8 mouse cellular contexts compared by ENCODE assay signal in genomic region chr13:36735901-36736618, GRCm38 (mm10). TPM values are rescaled to one million over a fixed set of nuclear protein-coding genes. Genes with fewer than 3 reads are reported as not detected.
DNase-seq lines count a peak whose midpoint lies in the region; ATAC-seq and TF ChIP-seq lines count a peak whose summit lies in the region.

No protein-coding gene starts in this region.

- TF ChIP-seq CTCF in kidney, postnatal 0 days (IDR thresholded peaks at IDR 0.05; ENCODE audit: low read depth), result no peak
- TF ChIP-seq CTCF in heart, postnatal 0 days (IDR thresholded peaks at IDR 0.05; ENCODE audit: low read depth), result no peak

- DNase-seq in kidney, postnatal 0 days (ENCODE audit: low spot score), result peak; percentile 49
- DNase-seq in kidney, adult 18-20 months, result no peak
- peak; percentile 91 for DNase-seq in ZHBTc4 (ENCODE audit: low read depth, low spot score)
- DNase-seq in embryonic facial prominence, embryonic 10.5 days (ENCODE audit: low spot score), result peak; percentile 95
- DNase-seq in heart, postnatal 0 days (ENCODE audit: low spot score), result no peak
- DNase-seq in limb, embryonic 11.5 days (ENCODE audit: low spot score), result peak; percentile 95
- DNase-seq in neural tube, embryonic 10.5 days (ENCODE audit: extremely low spot score, low spot score), result peak; percentile 88
- peak; percentile 66 for DNase-seq in thymus, postnatal 14 days

- H3K9ac ChIP-seq in kidney, postnatal 0 days (ENCODE audit: low read depth, low read length), result no peak overlapping the region
- H3K9ac ChIP-seq in heart, postnatal 0 days (replicated peaks; ENCODE audit: low read depth, low read length), result no peak overlapping the region
- peak overlapping the region; percentile 57 for H3K9ac ChIP-seq in limb, embryonic 11.5 days (ENCODE audit: low read length)

- H3K27ac ChIP-seq in kidney, postnatal 0 days, result no peak overlapping the region
- peak overlapping the region; percentile 67 for H3K27ac ChIP-seq in embryonic facial prominence, embryonic 10.5 days (replicated peaks)
- no peak overlapping the region for H3K27ac ChIP-seq in heart, postnatal 0 days (ENCODE audit: low read depth)
- H3K27ac ChIP-seq in limb, embryonic 11.5 days (replicated peaks; ENCODE audit: low read depth, low read length), result peak overlapping the region; percentile 80

- H3K4me1 ChIP-seq in kidney, postnatal 0 days (replicated peaks; ENCODE audit: insufficient read depth, low read length), result peaks cover 11% of the 10 kb centered on the region; the same call in 1 of the 2 replicates
- H3K4me1 ChIP-seq in embryonic facial prominence, embryonic 10.5 days, result peaks cover 43% of the 10 kb centered on the region
- peaks cover 16% of the 10 kb centered on the region; the same call in 1 of the 2 replicates for H3K4me1 ChIP-seq in heart, postnatal 0 days (ENCODE audit: control insufficient read depth, insufficient read depth)
- H3K4me1 ChIP-seq in limb, embryonic 11.5 days (ENCODE audit: control insufficient read depth, insufficient read depth, low read length), result peaks cover 14% of the 10 kb centered on the region; the same call in 1 of the 2 replicates

- peak; percentile 80 for ATAC-seq in kidney, postnatal 0 days (replicated peaks; ENCODE audit: low FRiP score, low read depth)
- peak; percentile 78 for ATAC-seq in heart, postnatal 0 days (ENCODE audit: insufficient read depth, low read depth)
- ATAC-seq in limb, embryonic 11.5 days (ENCODE audit: insufficient number of reproducible peaks, low FRiP score, low TSS enrichment, low read depth), result peak; percentile 93

- H3K27me3 ChIP-seq in kidney, postnatal 0 days (ENCODE audit: insufficient read depth, low read length), result peaks cover 51% of the 10 kb centered on the region
- peaks cover 66% of the 10 kb centered on the region for H3K27me3 ChIP-seq in embryonic facial prominence, embryonic 10.5 days (replicated peaks; ENCODE audit: low read depth, poor library complexity, severe bottlenecking)
- peaks cover 64% of the 10 kb centered on the region for H3K27me3 ChIP-seq in heart, postnatal 0 days (ENCODE audit: control insufficient read depth, insufficient read depth, low read length)
- H3K27me3 ChIP-seq in limb, embryonic 11.5 days (ENCODE audit: control insufficient read depth, insufficient read depth, low read length), result peaks cover 18% of the 10 kb centered on the region

- TF ChIP-seq EP300 in heart, postnatal 0 days (IDR thresholded peaks at IDR 0.05; ENCODE audit: low read depth), result no peak

- peak overlapping the region; percentile 28 for H3K4me3 ChIP-seq in kidney, postnatal 0 days (replicated peaks; ENCODE audit: low read depth, low read length)
- H3K4me3 ChIP-seq in embryonic facial prominence, embryonic 10.5 days, result peak overlapping the region; percentile 62
- peak overlapping the region; percentile 51 for H3K4me3 ChIP-seq in heart, postnatal 0 days (ENCODE audit: low read depth, low read length)
- H3K4me3 ChIP-seq in limb, embryonic 11.5 days (ENCODE audit: low read depth, low read length), result peak overlapping the region; percentile 39

- H3K36me3 ChIP-seq in kidney, postnatal 0 days (ENCODE audit: insufficient read depth, low read length), result no peaks in the 10 kb centered on the region
- H3K36me3 ChIP-seq in embryonic facial prominence, embryonic 10.5 days (replicated peaks), result no peaks in the 10 kb centered on the region
- H3K36me3 ChIP-seq in heart, postnatal 0 days (replicated peaks; ENCODE audit: control insufficient read depth, insufficient read depth, low read length), result no peaks in the 10 kb centered on the region
- H3K36me3 ChIP-seq in limb, embryonic 11.5 days (ENCODE audit: control insufficient read depth, insufficient read depth, low read length), result no peaks in the 10 kb centered on the region

- under 1% methylated on average over 38 of the region's 39 CpGs for WGBS in kidney, postnatal 0 days
- WGBS in embryonic facial prominence, embryonic 10.5 days, result under 1% methylated on average over 39 of the region's 39 CpGs
- WGBS in heart, postnatal 0 days, result 1% methylated on average over 33 of the region's 39 CpGs
- under 1% methylated on average over 37 of the region's 39 CpGs for WGBS in limb, embryonic 11.5 days

- peak overlapping the region; percentile 54 for H3K4me2 ChIP-seq in kidney, postnatal 0 days (ENCODE audit: low read length)
- H3K4me2 ChIP-seq in heart, postnatal 0 days (ENCODE audit: low read depth, low read length), result peak overlapping the region; percentile 85
- H3K4me2 ChIP-seq in limb, embryonic 11.5 days (ENCODE audit: low read depth, severe bottlenecking), result peak overlapping the region; percentile 84

- H3K9me3 ChIP-seq in kidney, postnatal 0 days (replicated peaks; ENCODE audit: low read length), result no peaks in the 10 kb centered on the region
- H3K9me3 ChIP-seq in embryonic facial prominence, embryonic 10.5 days, result no peaks in the 10 kb centered on the region
- H3K9me3 ChIP-seq in heart, postnatal 0 days (replicated peaks; ENCODE audit: control insufficient read depth, low read length), result 0 out of 2 replicates have a peak, but pooled peaks cover 4% of the 10 kb centered on the region
- no peaks in the 10 kb centered on the region for H3K9me3 ChIP-seq in limb, embryonic 11.5 days (ENCODE audit: control insufficient read depth, low read length)

RNA-seq across cellular contexts. Expression of gene Nrn1, which starts 1.1 kb away (rescaled TPM):
- polyA plus RNA-seq in kidney, postnatal 0 days (2015; fragmentation: Nextera tagmentation; extraction: Ambion mirVana), result 0.16 TPM in 1 of 2 replicates, not detected in the other
- 2.9 and 3.4 TPM in 2 replicates for polyA plus RNA-seq in embryonic facial prominence, embryonic 10.5 days (2016; fragmentation: Nextera tagmentation; extraction: Ambion mirVana)
- 6.4 and 10.6 TPM in 2 replicates for total RNA-seq in heart, postnatal 0 days (2014; rRNA removed; ENCODE audit: low replicate concordance)
- polyA plus RNA-seq in heart, postnatal 0 days (2015; fragmentation: Nextera tagmentation; extraction: Ambion mirVana), result 2.4 and 2.8 TPM in 2 replicates
- polyA plus RNA-seq in limb, embryonic 11.5 days (2014; fragmentation: Nextera tagmentation; extraction: Ambion mirVana), result 1.8 and 2.1 TPM in 2 replicates

Comparison
In these comparisons a context has a peak if more than half of its experiments do, and no peak if none do; other contexts are left out.
1. DNase-seq: peak in kidney, postnatal 0 days (single experiment), ZHBTc4 (single experiment), embryonic facial prominence, embryonic 10.5 days (single experiment), limb, embryonic 11.5 days (single experiment), neural tube, embryonic 10.5 days (single experiment) and thymus, postnatal 14 days (single experiment); none in kidney, adult 18-20 months (single experiment) and heart, postnatal 0 days (single experiment).
2. H3K27ac ChIP-seq: peak in embryonic facial prominence, embryonic 10.5 days (single experiment) and limb, embryonic 11.5 days (single experiment); none in kidney, postnatal 0 days (single experiment) and heart, postnatal 0 days (single experiment).
3. Peak in every context shown above with its lines, with median percentiles within 50 percentile points of each other: ATAC-seq, H3K4me2 ChIP-seq and H3K4me3 ChIP-seq.